In the genomic region with DNA sequence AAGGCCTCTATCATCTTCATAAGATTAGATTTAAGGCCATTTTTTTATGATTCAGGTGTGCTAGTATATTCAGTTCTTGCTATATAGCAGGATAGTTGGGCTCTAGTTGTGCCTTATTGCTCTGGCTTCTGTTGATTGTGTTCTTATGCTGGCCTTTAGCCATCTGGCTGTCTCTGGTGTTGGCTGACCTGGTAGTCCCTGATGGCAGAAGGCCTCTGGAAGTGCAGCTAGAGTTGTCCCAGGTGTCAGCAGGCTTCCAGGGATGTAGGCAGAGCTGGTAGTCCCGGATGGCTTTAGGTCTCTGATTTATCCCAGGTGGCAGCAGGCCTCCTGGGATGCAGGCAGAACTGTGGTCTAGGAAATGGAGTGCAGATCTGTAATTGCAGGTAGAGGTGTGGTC, we compare ENCODE assay signal across 23 mouse cellular contexts. TPM values are rescaled to one million over a fixed set of nuclear protein-coding genes. Genes with fewer than 3 reads are reported as not detected.
"Had no signal": no experiment of that assay in that cellular context is flagged by ENCODE, and none has a peak within 500 bp of the region (broad histone marks: within the 10 kb centered on the region; RNA-seq: fewer than 3 reads in every experiment).

No protein-coding gene starts in this region.

- H3K9me3 ChIP-seq: kidney, embryonic 15.5 days; limb, embryonic 10.5 days; liver, embryonic 12.5 days; neural tube, embryonic 15.5 days had no signal

- H3K27me3 ChIP-seq: kidney, embryonic 15.5 days; liver, embryonic 12.5 days; neural tube, embryonic 15.5 days had no signal

- H3K4me1 ChIP-seq: kidney, embryonic 15.5 days; limb, embryonic 10.5 days; liver, embryonic 12.5 days; neural tube, embryonic 15.5 days had no signal

- H3K9ac ChIP-seq: kidney, embryonic 15.5 days; liver, embryonic 12.5 days; neural tube, embryonic 15.5 days had no signal

- H3K36me3 ChIP-seq: kidney, embryonic 15.5 days; limb, embryonic 10.5 days; liver, embryonic 12.5 days; neural tube, embryonic 15.5 days had no signal

- ATAC-seq: liver, embryonic 12.5 days had no signal

- H3K4me2 ChIP-seq: kidney, embryonic 15.5 days; liver, embryonic 12.5 days; neural tube, embryonic 15.5 days had no signal

- H3K4me3 ChIP-seq: kidney, embryonic 15.5 days; left cerebral cortex, adult 2 months; limb, embryonic 10.5 days; liver, embryonic 12.5 days; myocyte; neural tube, embryonic 15.5 days had no signal

- DNase-seq: kidney, postnatal 14 days; lung, postnatal 36 days; midbrain, embryonic 14.5 days; right cerebral cortex, adult 18-20 months; right cerebral cortex, postnatal 4 days; spleen, adult 18-20 months; thymus, adult 18-20 months; thymus, postnatal 14 days had no signal

- H3K27ac ChIP-seq: kidney, embryonic 15.5 days; left cerebral cortex, adult 2 months; limb, embryonic 10.5 days; liver, embryonic 12.5 days; neural tube, embryonic 15.5 days had no signal

RNA-seq across cellular contexts. Expression of gene Daw1, which starts 16.4 kb away (rescaled TPM):
- total RNA-seq: megakaryocyte progenitor cell, adult 5-6 weeks had no signal
- polyA plus RNA-seq: large intestine, adult 2 months; limb, embryonic 10.5 days; liver, embryonic 12.5 days; liver, embryonic 16.5 days; myocyte; neural tube, embryonic 11.5 days; stomach, embryonic 14.5 days had no signal

RNA-seq across cellular contexts. Expression of gene Ccl20, which starts 59.4 kb away (rescaled TPM):
- total RNA-seq: layer of hippocampus, adult 8-10 months; layer of hippocampus, postnatal 25 days; left cerebral cortex, adult 2 months; left cerebral cortex, postnatal 14 days; megakaryocyte progenitor cell, adult 5-6 weeks had no signal
- polyA plus RNA-seq: limb, embryonic 10.5 days; liver, embryonic 16.5 days; lung, embryonic 16.5 days; midbrain, embryonic 14.5 days; myocyte; neural tube, embryonic 11.5 days; neural tube, embryonic 15.5 days had no signal
